Mouse (Mus musculus) limb, embryonic 14.5 days (tissue): ENCODE results near the gene Nf2. TPM values are rescaled to one million over a fixed set of nuclear protein-coding genes. Genes with fewer than 3 reads are reported as not detected.

Source experiments
- ATAC-seq: fragments of 200-750 bp; cut with Nextera tagmentation; 2 replicates; pipeline ENCODE4 v1.8.0; 2017; ENCODE audit warnings: low read depth, moderate number of reproducible peaks, moderate TSS enrichment; ENCODE audit not compliant: low FRiP score
- DNase-seq: peaks from one replicate; pipeline ENCODE4 v3.0.0-alpha.2; 2015; ENCODE audit warnings: low spot score
- H3K27ac ChIP-seq: fragments of 300-500 bp; sonication (generic); replicated peaks from 2 replicates; pipeline ENCODE4 v1.5.1; 2014; ENCODE audit warnings: low read depth, mild to moderate bottlenecking, low read length, moderate library complexity, mixed read lengths
- H3K27me3 ChIP-seq: fragments of 300-500 bp; sonication (generic); 2 replicates; pipeline ENCODE4 v1.6.1; 2014; ENCODE audit warnings: low read length, mixed read lengths; ENCODE audit not compliant: control insufficient read depth, insufficient read depth
- H3K36me3 ChIP-seq: fragments of 300-500 bp; sonication (generic); 2 replicates; pipeline ENCODE4 v1.6.1; 2014; ENCODE audit warnings: mild to moderate bottlenecking, low read length, moderate library complexity, mixed read lengths; ENCODE audit not compliant: control insufficient read depth, insufficient read depth
- H3K4me1 ChIP-seq: fragments of 300-500 bp; sonication (generic); 2 replicates; pipeline ENCODE4 v1.6.1; 2014; ENCODE audit warnings: antibody characterized with exemption, low read length, mixed read lengths; ENCODE audit not compliant: control insufficient read depth, insufficient read depth
- H3K4me2 ChIP-seq: fragments of 300-500 bp; sonication (generic); replicated peaks from 2 replicates; pipeline ENCODE4 v1.6.1; 2014; ENCODE audit warnings: low read depth, mild to moderate bottlenecking, low read length, moderate library complexity; ENCODE audit not compliant: severe bottlenecking
- H3K4me3 ChIP-seq: fragments of 300-500 bp; sonication (generic); replicated peaks from 2 replicates; pipeline ENCODE4 v1.5.1; 2014; ENCODE audit warnings: low read length
- H3K9ac ChIP-seq: fragments of 300-500 bp; sonication (generic); 2 replicates; pipeline ENCODE4 v1.6.1; 2014; ENCODE audit warnings: mild to moderate bottlenecking, low read depth, low read length, moderate library complexity; ENCODE audit not compliant: severe bottlenecking
- H3K9me3 ChIP-seq: fragments of 300-500 bp; sonication (generic); 2 replicates; pipeline ENCODE4 v1.6.1; 2016; ENCODE audit warnings: low read length; ENCODE audit not compliant: control insufficient read depth
- POLR2A ChIP-seq: fragments of 200-500 bp; IDR thresholded peaks from 2 replicates; pipeline ENCODE4 v1.8.0; 2012; ENCODE audit warnings: inconsistent platforms, mild to moderate bottlenecking, moderate library complexity, borderline replicate concordance; ENCODE audit not compliant: insufficient read depth, insufficient read length; ENCODE audit errors: extremely low read depth
- WGBS: fragments of 180-500 bp; shearing (Covaris S2); extraction: QIAGEN DNeasy Blood & Tissue Kit; methylation state at CpG from one replicate; pipeline ENCODE4 v1.1.7; 2014; 5-methylcytosine and 5-hydroxymethylcytosine counted together
- polyA plus RNA-seq, 2 experiments: library from polyadenylated mRNA; depleted of rRNA in 1 of 2; stranded (reverse) in 1 of 2; unstranded in 1 of 2; fragments of >200 nt; fragmentation: Nextera tagmentation in 1 of 2; extraction: Ambion mirVana in 1 of 2; gene quantifications; 2 replicates each; pipeline versions ENCODE4 v1.2.1 to v1.2.3; 2012 to 2014

The Nf2 gene
- polyA plus RNA-seq, 2 experiments = 37.7 to 64.9 TPM

- H3K27me3 ChIP-seq = no peaks in the 10 kb centered on the region
- WGBS = 76% methylated on average over 8 of the region's 8 CpGs
- DNase-seq (no peak), ATAC-seq (no peak)
- no peak for TF ChIP-seq POLR2A
- no peak overlapping the region for H3K4me3 ChIP-seq
- peaks cover 31% of the 10 kb centered on the region for H3K36me3 ChIP-seq
- H3K4me2 ChIP-seq = no peak overlapping the region
- H3K9ac ChIP-seq = no peak overlapping the region
- H3K4me1 ChIP-seq = peaks cover 9% of the 10 kb centered on the region
- H3K27ac ChIP-seq = no peak overlapping the region
- H3K9me3 ChIP-seq = no peaks in the 10 kb centered on the region
Observed at GRCm38 (mm10) chr11:4721728-4722127, 127.6 kb downstream of the Nf2 start.

- Histone ChIP-seq H3K4me3 (no peak overlapping the region), H3K9me3 (no peaks in the 10 kb centered on the region), H3K27me3 (no peaks in the 10 kb centered on the region), H3K27ac (no peak overlapping the region), H3K36me3 (peaks cover 31% of the 10 kb centered on the region), H3K9ac (no peak overlapping the region), H3K4me1 (peaks cover 9% of the 10 kb centered on the region), H3K4me2 (no peak overlapping the region)
- DNase-seq (no peak), ATAC-seq (no peak)
- WGBS = 38% methylated on average over 7 of the region's 7 CpGs
- TF ChIP-seq POLR2A = no peak
Observed at GRCm38 (mm10) chr11:4720900-4721580, 128.3 kb downstream of the Nf2 start.

GRCm38 (mm10) chr11:4720393-4720792 is 128.9 kb downstream of the Nf2 start:
- no peak overlapping the region for H3K4me2 ChIP-seq
- H3K4me3 ChIP-seq = no peak overlapping the region
- no peaks in the 10 kb centered on the region for H3K27me3 ChIP-seq
- H3K27ac ChIP-seq = no peak overlapping the region
- H3K9me3 ChIP-seq = no peaks in the 10 kb centered on the region
- no peak overlapping the region for H3K9ac ChIP-seq
- H3K4me1 ChIP-seq = peaks cover 9% of the 10 kb centered on the region
- no peak for ATAC-seq
- H3K36me3 ChIP-seq = peaks cover 27% of the 10 kb centered on the region
- no peak for DNase-seq
- WGBS = 58% methylated on average over 11 of the region's 11 CpGs
- TF ChIP-seq POLR2A = no peak

GRCm38 (mm10) chr11:4719961-4720360 is 129.4 kb downstream of the Nf2 start:
- H3K4me3 ChIP-seq = no peak overlapping the region
- DNase-seq (no peak), ATAC-seq (no peak)
- peaks cover 9% of the 10 kb centered on the region for H3K4me1 ChIP-seq
- H3K36me3 ChIP-seq = peaks cover 23% of the 10 kb centered on the region
- H3K9ac ChIP-seq = no peak overlapping the region
- no peak for TF ChIP-seq POLR2A
- H3K27ac ChIP-seq = no peak overlapping the region
- no peaks in the 10 kb centered on the region for H3K9me3 ChIP-seq
- 92% methylated on average over 9 of the region's 9 CpGs for whole genome bisulfite sequencing
- no peaks in the 10 kb centered on the region for H3K27me3 ChIP-seq
- no peak overlapping the region for H3K4me2 ChIP-seq

GRCm38 (mm10) chr11:4718548-4718947 is 130.8 kb downstream of the Nf2 start:
- DNase-seq (no peak), ATAC-seq (no peak)
- 89% methylated on average over 5 of the region's 5 CpGs for WGBS
- no peaks in the 10 kb centered on the region for H3K9me3 ChIP-seq
- H3K36me3 ChIP-seq = peaks cover 10% of the 10 kb centered on the region; the same call in 1 of the 2 replicates
- H3K4me2 ChIP-seq = no peak overlapping the region
- no peak for TF ChIP-seq POLR2A
- H3K27ac ChIP-seq = no peak overlapping the region
- no peaks in the 10 kb centered on the region for H3K27me3 ChIP-seq
- H3K4me3 ChIP-seq = no peak overlapping the region
- no peak overlapping the region for H3K9ac ChIP-seq
- H3K4me1 ChIP-seq = peaks cover 9% of the 10 kb centered on the region
